Mouse (Mus musculus): Measurements from ENCODE around the gene Eef1e1. TPM values are rescaled to one million over a fixed set of nuclear protein-coding genes. Genes with fewer than 3 reads are reported as not detected.
A peak's percentile ranks its signal among the peaks of the same experiment; 100 is the strongest.
"Not testable (repeated sequence)": the region's sequence is repeated elsewhere in the genome, so short reads cannot be mapped to it uniquely, and the experiment has no call there.

The Eef1e1 gene
- total RNA-seq (2015; ENCODE audit: low replicate concordance) (1.9 and 16.1 TPM in 2 replicates), total RNA-seq (2017; ENCODE audit: low replicate concordance) (3.8 and 5.3 TPM in 2 replicates)

DNA sequence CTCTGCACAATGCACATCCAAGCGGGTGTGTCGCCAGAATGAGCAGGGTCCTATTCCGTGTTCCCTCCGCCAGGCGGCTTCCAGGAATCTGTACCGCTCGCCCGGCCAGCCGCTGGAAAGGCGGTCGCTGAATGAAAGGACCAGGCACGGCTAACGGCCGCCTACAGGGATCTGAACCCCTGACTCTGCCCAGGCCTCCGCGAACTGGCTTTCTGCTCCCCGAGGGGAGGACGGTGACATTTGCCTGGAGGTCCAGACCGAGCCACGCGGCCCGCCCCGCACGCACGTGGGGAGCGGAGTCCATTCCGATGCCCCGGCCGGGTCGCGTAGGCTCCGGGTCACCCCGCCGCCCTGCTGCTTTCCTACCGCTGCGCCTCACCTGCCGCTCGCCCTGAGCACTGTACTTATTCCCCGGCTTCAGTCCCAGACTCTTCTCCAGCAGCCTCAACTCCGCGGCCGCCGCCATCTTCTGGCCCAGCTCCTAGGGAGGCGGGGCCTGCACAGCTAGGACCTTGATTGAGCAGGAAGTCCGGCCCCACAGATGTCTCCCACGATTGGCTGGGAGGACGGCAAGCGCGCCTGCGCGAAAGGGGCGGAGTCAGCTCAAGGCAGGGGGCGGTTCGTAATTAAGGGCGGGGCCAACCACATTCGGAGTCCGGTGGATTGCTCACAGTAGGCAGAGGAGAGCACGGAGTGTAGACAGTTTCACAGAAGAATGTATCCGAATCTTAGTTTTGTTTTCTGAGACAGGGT, at the start of gene Eef1e1:
Gene Eef1e1 (minus strand): TSS at position 531 of the 753 bp plus-strand sequence.
- ATAC-seq (replicated peaks; ENCODE audit: low FRiP score, poor library complexity, severe bottlenecking) = peak; percentile 99

DNA sequence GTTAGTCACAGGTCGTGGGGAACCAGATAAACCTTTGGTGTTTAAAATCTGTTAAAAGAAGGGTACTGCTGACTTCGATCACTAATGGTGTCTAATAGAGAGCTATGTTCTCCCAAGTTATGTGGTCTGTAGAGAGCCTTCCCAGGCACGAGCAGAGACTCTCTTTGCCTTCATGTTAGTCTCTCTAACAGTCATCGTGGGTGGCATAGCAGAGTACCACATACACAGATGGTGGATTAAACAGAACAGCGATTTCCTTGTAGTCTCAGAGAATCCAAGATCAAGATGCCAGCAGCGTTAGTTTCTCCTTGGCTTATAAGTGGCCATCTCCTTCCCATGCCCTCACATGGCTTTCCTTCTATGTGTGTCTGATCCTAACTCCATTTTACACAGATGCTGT, 32.0 kb upstream of the Eef1e1 start:
- ATAC-seq (replicated peaks; ENCODE audit: low FRiP score, poor library complexity, severe bottlenecking) = no peak

DNA sequence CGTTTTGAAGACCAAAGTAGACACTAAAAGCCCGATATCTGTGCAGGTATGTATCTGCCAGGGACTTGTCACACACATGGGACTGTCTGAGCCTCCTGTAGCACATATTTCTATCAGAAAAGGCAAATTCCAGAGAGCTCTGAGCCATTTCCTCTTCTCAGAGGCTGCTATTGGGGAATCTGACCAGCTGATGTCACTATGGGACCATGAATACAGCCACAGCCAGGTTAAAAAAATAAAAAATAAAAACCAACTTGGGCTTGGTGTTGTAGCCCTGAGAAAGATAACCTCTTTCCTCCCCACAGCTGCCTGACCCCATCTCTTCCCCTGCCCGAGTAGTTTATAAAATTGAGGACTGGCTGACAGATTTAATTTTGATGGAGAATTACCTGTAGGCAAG, 31.2 kb upstream of the Eef1e1 start:
- no peak for ATAC-seq (replicated peaks; ENCODE audit: low FRiP score, poor library complexity, severe bottlenecking)

DNA sequence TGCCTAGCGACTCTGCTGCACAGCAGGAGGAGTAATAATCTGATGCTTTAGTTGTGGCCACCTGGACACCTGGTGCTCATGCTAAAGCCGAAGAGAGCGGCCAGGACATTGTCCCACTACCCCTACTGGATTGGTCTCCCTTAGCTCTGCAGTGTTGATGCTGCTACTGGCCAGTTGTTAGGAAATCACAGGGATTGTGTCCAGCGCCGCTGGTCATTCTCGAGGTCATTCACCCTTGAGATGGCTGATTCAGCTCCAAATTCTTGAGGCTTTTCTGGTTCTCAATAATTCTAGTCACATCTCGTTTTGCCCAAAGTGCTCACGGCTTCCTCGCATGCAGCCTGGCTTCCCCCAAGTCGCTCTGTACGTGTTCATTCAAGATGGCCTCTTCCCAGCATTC, 29.9 kb upstream of the Eef1e1 start:
- no peak for ATAC-seq (replicated peaks; ENCODE audit: low FRiP score, poor library complexity, severe bottlenecking)

DNA sequence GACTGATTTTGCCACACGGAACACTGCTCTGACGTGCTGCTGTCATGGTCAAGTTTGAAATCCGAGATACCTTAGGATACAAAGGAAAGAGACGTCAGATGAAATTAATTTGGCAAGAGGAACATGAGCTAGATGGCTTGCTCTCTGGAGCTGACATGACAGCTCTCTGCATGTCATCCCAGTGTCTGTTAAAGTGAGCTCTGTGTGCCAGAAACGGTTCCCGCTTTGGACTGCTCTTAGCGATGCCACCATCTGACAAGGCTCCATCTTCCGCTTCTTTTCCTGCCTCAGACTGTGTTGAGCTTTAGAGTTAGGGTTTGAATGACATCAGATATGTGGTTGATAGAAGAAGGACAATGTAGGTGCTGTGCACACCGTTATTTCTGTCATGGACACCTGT, 13.5 kb upstream of the Eef1e1 start:
- no peak for ATAC-seq (replicated peaks; ENCODE audit: low FRiP score, poor library complexity, severe bottlenecking)

DNA sequence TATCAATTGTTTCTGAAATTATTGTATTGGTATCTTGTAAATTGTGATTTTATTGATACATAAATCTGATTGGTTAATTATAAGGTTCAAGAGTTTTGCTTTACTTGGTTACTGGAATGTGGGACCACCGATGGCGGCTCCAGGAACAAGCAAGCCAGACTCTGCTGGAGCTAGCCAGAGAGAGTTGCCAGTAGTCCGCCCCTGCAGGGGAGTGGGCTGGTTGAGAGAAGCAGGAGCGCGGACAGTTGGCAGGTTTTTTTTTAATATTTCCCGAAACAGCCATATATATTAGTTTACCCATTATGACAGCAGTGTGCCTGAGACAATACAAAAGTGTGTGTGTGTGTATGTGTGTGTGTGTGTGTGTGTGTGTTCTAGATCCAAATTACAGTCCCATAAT, 12.6 kb upstream of the Eef1e1 start:
- not testable (repeated sequence) for ATAC-seq (replicated peaks; ENCODE audit: low FRiP score, poor library complexity, severe bottlenecking)

DNA sequence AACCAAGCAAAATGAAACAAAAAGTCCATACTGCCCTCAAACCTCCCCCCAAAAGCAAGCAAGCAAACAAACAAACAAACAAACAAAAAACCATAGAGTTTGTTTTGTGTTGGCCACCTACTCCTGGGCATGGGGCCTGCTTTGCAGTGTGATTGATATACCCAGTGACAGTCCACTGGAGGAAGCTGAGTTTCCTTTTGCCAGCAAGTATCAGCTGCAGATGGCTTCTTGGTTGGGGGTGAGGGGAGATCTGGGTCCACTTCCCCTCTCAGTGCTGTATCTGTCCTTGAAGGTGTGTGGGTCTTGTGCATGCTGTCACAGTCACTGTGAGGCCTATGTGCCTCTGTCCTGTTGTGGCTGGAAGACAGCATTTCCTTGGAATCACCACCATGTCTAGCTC, 11.2 kb upstream of the Eef1e1 start:
- ATAC-seq (replicated peaks; ENCODE audit: low FRiP score, poor library complexity, severe bottlenecking) = no peak

DNA sequence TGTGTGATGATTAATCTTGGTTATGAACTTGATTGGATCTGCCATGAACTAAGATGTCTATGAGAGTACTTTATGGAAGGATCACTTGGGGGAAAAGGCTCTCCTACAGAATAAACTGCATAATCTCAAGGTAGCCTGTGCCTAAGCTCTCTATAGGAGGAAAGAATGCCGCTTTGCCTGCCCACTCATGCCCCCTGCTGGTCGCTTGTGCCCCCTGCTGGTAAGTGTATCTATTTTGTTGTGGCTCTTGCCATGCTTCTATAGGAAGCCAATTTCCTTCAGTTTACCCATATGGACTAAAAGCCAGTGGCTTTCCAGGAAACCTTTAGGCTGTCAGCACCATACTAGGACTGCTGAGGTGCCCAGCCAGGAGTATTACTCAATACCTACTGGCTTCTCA, 9.7 kb upstream of the Eef1e1 start:
- peak; percentile 89 for ATAC-seq (replicated peaks; ENCODE audit: low FRiP score, poor library complexity, severe bottlenecking)

DNA sequence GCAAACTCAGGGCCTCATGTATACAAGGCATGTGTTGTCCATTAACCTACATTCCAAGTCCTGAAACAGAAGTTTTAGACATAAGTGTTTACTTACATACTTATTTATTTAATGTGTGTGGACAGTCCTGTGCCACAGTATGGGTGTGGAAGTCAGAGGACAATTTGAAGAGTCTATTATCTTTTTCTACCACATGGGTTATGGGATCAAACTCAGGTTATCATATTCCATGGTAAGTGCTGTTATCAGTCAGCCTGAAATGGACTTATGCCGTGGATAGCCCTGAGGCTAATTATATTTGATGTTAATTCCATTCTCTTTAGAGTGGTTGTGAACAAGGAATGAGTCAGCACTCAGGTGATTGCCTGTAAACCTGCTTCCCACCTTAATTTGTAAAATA, 5.9 kb upstream of the Eef1e1 start:
- ATAC-seq (replicated peaks; ENCODE audit: low FRiP score, poor library complexity, severe bottlenecking) = peak; percentile 72

DNA sequence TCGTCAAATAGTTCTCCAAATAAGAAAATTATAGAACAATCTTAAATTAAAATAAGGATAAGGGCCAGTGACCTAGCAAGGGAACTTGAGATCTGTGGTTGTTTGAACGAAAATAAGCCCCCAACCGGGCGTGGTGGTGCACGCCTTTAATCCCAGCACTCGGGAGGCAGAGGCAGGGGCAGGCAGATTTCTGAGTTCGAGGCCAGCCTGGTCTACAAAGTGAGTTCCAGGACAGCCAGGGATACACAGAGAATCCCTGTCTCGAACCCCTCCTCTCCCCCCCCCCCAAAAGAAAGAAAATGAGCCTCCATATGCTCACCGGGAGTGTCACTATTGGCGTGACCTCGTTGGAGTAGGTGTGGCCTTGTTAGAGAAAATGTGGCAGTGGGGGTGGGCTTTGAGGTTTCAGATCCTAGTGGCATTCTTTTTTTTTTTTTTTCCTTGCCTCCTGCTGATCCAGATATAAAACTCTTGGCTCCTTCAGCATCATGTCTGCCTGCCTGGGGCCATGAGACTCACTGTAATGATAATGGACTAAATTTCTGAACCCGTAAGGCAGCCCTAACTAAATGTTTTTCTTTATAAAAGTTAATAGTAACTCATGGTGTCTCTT, 772 bp upstream of the Eef1e1 start:
- no peak for ATAC-seq (replicated peaks; ENCODE audit: low FRiP score, poor library complexity, severe bottlenecking)

DNA sequence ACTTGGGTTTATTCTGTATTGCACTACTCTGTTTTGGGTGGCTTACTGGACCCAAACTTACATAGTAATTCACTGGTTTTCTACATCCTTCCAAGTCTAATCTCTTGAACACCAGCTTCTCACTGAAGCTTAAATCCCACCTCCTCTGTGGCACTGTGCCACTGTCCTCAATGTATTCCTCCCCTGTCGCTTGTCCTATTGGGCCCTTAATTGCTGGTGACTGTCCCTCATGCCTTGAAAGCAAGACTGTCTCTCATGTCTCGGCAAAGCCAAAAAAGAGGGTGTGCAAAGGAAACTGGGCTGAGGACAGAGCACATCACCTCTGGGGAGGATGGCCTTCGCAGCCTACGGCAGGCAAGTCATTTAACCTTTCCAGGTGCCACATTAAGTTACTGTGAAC, 993 bp downstream of the Eef1e1 start:
- no peak for ATAC-seq (replicated peaks; ENCODE audit: low FRiP score, poor library complexity, severe bottlenecking)

DNA sequence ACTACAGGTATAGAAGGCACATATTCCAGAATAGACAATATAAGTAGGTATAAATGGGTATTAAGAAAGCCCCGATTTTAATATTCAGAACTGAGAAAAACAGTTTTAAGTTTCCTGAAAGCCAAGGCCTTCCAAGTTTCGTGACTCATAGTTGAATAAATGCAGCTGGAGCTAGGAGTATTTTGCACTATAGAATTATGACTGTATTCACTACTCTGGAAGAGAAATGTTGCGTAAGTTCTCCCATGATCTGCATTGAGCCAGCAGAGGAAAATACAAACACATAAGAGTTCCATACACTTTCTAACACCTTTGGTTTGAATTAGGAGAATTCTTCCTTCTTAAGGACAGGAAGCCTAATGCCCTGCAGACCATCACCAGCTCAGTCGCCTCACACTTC, 8.6 kb downstream of the Eef1e1 start:
- no peak for ATAC-seq (replicated peaks; ENCODE audit: low FRiP score, poor library complexity, severe bottlenecking)

DNA sequence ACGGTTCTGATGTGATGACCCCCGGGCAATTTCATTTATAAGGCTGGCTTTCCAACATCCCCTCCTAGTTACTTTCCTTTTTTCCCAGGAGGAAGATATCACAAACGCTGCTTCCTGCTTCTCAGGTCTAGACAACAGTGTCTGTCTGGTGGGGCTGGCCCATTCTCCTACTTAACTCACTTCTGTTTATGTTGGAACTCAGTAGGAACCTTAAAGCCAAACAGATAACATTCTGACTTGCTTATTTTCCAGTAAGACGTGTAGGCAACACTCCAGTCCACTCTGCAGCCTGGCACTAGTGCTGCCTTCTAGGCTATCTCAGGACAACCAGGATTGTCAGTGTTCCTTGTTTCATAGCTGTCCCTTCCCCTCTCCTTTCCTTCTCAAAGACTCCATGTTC, 9.8 kb downstream of the Eef1e1 start:
- ATAC-seq (replicated peaks; ENCODE audit: low FRiP score, poor library complexity, severe bottlenecking) = no peak

DNA sequence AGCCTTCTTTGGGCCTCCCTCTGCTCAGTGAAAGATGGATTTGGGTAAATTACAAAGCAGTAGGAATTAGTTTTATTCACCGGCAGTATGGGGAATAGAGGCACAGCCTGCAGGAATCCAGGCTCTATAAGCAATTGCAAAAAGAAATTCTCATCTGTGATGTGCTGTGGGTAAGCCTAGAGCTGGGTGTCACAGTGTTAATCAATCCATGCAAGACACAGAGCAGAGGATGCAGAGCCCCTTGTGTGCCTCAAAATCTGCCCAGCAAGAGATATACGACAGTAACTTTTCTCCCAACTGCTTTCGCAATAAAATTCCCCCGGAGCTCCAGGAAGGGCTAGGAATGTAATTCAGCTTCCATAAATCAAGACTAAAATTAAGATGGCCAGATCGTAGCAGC, 17.4 kb downstream of the Eef1e1 start:
- no peak for ATAC-seq (replicated peaks; ENCODE audit: low FRiP score, poor library complexity, severe bottlenecking)

DNA sequence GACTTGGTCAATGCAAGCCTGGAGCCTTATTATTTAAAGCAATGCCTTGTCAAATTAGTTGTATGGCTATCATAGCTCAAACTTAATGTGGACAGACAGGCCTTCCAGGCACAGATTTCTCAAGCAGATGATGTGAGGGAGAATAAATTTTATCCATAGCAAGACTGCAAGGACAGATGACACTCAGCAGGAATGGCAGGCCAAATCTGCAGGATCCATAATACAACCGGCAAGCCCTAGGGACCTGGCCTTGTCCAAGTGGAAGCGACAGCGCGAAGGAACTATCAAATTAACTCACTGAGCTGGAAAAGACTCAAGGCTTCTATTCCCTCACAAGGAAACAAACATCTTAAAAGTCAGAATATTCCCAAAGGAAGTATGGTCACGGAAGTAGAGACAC, 17.9 kb downstream of the Eef1e1 start:
- no peak for ATAC-seq (replicated peaks; ENCODE audit: low FRiP score, poor library complexity, severe bottlenecking)

DNA sequence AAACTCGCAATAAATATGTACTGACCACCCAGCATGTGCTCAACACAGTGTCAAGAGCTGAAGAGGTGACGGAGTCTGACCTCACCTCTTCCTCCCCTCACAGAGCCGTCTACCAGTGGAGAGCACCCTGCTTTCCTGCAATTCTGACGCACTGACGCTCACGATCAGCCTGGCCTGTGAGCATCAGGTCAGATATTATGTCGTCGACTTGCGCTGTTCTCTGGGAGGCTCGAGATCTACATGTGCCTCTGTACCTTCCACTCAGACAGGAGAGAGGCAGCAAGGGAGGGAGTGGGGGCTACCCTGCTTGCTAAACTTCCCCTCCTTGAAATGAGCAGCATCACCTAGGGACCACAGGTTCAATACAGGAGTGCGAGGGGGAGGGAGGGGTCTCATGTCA, 20.2 kb downstream of the Eef1e1 start:
- ATAC-seq (replicated peaks; ENCODE audit: low FRiP score, poor library complexity, severe bottlenecking) = no peak

DNA sequence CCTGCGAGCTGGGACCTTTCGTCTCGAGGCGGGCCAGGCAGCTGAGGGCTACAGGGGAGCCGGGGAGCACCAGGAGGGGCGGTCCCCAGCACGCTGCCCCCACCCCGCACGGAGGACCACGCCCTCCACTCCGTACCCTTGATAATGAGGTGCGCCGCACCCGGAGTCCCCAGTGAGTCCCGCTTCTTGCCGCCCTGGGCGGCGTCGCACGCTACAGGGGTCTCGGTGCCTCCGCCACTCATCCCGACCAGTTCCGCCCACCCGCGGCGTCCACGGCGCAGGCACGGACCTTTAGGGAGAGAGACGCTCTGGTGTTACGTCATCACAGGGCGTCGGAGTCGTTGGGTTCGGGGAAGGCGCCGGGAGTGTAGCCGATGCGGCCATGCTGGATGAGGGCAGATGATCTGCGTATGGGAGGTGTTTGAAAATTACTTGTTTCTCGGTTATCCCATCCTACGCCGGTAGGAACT, 24.0 kb downstream of the Eef1e1 start, which contains the start of gene Bloc1s5:
Gene Bloc1s5 (minus strand): TSS at position 310 of the 470 bp plus-strand sequence.
- ATAC-seq (replicated peaks; ENCODE audit: low FRiP score, poor library complexity, severe bottlenecking) = peak; percentile 86

DNA sequence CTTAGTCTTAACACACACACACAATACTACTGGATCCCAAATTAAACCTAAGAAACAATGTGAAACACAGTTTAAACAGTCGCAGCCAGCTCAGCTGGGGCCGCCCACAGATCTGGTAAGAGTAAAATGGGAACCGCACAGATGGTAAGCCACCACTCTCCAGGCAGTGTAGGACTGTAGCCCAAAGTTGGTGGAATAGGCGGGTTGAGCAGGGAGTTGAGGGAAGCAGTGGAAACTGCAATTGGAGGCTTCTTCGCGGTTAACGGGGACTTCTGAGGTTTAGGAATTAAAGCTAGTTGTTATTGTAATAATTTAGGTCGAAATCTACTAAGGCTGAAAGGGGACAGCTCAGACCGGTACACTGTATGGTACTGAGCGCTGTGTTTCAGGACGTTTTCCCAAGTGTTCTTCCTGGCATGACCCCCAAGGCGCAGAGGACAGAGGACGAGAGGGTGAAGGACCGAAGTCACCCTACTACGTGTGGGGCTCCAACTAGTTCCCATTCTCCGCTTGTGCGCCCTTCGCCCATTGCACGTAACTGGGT, 24.5 kb downstream of the Eef1e1 start:
- peak; percentile 41 for ATAC-seq (replicated peaks; ENCODE audit: low FRiP score, poor library complexity, severe bottlenecking)

DNA sequence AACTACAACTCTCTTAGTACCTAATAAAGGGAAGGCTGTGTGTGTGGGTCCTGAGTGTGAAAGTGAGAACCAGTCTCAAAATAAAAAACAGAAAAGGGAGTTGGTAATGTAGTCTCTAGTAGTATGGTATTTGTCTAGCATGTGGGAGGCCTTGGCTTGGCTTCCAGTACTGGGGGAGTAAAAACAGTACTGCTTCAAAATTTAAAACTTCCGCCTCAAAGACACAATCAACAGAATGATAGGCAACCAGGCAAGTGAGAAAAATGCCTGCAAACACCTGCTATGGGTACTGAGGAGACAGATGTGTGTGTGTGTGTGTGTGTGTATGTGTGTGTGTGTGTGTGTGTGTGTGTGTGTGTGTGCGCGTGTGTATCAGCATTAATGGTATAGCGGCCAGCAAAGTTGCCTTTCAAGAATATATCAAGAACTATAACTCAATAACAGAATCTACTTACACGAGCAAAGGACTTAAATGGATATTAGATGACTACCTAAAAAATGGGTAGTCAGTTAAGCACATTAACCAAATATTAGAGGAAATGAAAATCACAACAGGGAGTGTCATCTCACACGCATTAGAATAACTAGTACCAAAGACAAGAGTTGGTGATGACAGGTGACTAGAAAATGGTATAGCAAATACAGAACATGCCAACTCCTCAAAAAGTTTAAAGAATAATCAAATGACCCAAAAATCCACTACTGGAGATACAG, 25.4 kb downstream of the Eef1e1 start:
- ATAC-seq (replicated peaks; ENCODE audit: low FRiP score, poor library complexity, severe bottlenecking) = no peak

DNA sequence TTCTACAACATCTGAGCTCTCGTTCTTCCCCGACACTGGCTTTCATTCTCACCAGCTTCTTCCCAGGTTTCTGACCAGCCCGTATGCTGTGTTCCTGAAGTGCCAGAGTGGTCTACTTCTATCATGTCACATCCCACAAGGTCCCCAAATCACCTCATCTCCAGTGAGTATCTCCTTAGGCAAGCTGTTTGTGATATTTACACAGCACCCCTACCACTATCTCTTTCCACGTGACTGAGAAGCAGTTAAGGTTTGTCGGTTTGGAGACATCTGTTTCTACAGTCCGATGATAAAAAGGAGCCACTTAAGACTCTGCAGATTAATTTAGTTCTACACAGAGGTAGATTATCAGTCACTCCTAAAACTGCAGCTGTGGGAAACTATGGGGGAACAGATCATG, 26.3 kb downstream of the Eef1e1 start:
- peak; percentile 35 for ATAC-seq (replicated peaks; ENCODE audit: low FRiP score, poor library complexity, severe bottlenecking)

DNA sequence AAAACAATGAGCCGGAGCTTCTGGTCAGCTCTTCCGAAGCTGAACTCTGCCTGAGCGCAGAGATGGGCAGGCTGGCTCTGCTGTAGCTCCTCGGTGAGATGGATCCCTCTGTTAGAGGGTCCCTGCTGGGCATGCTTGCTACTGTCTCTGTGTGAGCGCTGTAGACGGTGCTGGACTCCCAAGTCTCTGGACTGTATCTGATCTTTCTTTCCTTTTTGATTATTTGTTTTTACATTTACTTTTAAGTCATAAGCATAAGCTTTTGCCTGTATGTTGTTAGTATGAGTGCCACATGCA, 32.7 kb downstream of the Eef1e1 start:
- ATAC-seq (replicated peaks; ENCODE audit: low FRiP score, poor library complexity, severe bottlenecking) = peak; percentile 18; the same call in 1 of the 2 replicates

Data from erythroblast, adult 5-6 weeks (primary cell).